Mouse (Mus musculus) spleen, adult 10 weeks (tissue): ENCODE results near the gene Olfr1280. TPM values are rescaled to one million over a fixed set of nuclear protein-coding genes. Genes with fewer than 3 reads are reported as not detected.

Experiments used
- polyA plus RNA-seq: library from polyadenylated mRNA; stranded (reverse); fragments of 350-450 nt; fragmentation: Illumina TruSeq; extraction: RNeasy Lipid Tissue Mini Kit (QIAGEN cat#74804); gene quantifications from one replicate; pipeline ENCODE4 v1.2.3, GENCODE M21; 2015; ENCODE audit warnings: low replicate concordance; ENCODE audit not compliant: insufficient read depth

Gene Olfr1280
- polyA plus RNA-seq: not detected

DNA sequence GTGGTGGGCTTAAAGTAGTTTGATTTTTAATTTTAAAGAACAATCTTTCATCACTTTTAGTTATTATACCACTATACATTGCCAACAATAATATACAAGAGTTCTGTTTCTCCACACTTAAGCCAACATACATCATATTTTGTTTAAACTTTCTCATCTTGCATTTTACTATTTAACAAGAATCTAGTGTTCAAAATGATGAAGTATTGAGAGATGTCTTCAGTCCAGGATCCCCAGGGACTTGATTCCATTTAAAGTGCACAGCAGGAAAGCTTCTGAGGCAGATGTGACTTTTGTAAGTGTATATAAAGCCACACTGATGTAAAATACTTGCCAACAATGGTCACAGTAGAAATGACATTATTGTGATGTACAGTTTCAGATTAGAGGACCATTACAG, at the start of gene Olfr1280:
Gene Olfr1280, plus strand, starts transcription at position 301 of the 400 bp plus-strand sequence.

GRCm38 (mm10) chr2:111274006-111274405, 39.8 kb upstream of the Olfr1280 start, which contains the start of gene Olfr1277:
Olfr1277 (minus strand) TSS chr2:111274106.

GRCm38 (mm10) chr2:111289836-111290235, 24.0 kb upstream of the Olfr1280 start, which contains the start of gene Olfr1278:
Olfr1278 (plus strand) TSS chr2:111290136.

GRCm38 (mm10) chr2:111300374-111300773, 13.4 kb upstream of the Olfr1280 start, which contains the start of gene Olfr1279:
Olfr1279 (plus strand) TSS chr2:111300635.

DNA sequence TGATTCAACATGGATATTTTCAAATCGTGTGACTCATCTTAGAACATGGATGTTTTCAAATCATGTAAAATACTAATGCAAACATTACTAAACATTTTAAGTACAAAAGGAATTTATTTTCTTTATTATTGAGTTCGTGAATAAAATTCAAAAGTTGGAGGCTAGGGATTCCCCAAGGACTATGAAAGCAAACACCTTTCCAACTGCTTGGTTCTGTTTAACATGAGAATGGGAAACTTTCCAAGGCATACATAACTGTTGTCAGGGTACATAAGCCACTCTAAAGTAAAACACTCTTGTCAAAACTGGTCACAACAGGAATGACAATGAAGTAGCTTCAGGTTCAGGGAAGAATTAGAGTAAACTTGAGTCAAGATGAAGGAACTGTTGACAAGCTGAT, 12.4 kb downstream of the Olfr1280 start, which contains the start of gene Olfr1281:
Gene Olfr1281, plus strand, starts transcription at position 301 of the 400 bp plus-strand sequence.

GRCm38 (mm10) chr2:111335976-111336375, 22.2 kb downstream of the Olfr1280 start, which contains the start of gene Olfr1282:
Olfr1282 (minus strand) TSS chr2:111336076.

DNA sequence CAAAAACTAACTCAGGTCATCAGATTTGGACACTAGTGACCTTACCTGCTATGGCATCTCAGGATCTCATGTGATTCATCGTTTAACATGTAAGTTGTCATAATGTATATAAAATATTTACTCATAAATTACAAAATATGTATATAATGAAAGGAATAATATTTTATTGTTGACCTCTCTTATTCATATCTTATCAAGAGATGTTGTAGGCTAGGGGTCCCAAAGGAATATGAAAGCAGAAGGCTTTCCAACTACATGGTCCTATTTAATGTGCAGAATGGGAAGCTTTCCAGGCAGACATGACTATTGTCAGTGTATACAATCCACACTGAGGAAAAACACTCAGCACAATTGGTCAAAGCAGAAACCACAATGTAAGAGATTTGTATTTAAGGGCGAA, 52.7 kb downstream of the Olfr1280 start, which contains the start of gene Olfr1283:
Gene Olfr1283, plus strand, starts transcription at position 301 of the 400 bp plus-strand sequence.

GRCm38 (mm10) chr2:111375222-111375621, 61.4 kb downstream of the Olfr1280 start, which contains the start of gene Olfr1284:
Olfr1284 (plus strand) TSS chr2:111375522.

Other genes with a start within 250 kb of the Olfr1280 start
- gene Gm13941, start 208.0 kb upstream of the Olfr1280 start, polyA plus RNA-seq: not detected
- gene Gm15130, start 161.1 kb upstream of the Olfr1280 start, polyA plus RNA-seq: not detected
- not detected for gene 4930430A15Rik, start 84.4 kb upstream of the Olfr1280 start, polyA plus RNA-seq
- not detected for gene Olfr1275, start 78.7 kb upstream of the Olfr1280 start, polyA plus RNA-seq
- gene Olfr1276, start 59.5 kb upstream of the Olfr1280 start, polyA plus RNA-seq: not detected
- not detected for gene Olfr1277, start 39.9 kb upstream of the Olfr1280 start, polyA plus RNA-seq
- not detected for gene Olfr1278, start 23.9 kb upstream of the Olfr1280 start, polyA plus RNA-seq
- not detected for gene Olfr1279, start 13.4 kb upstream of the Olfr1280 start, polyA plus RNA-seq
- not detected for gene Olfr1281, start 12.5 kb downstream of the Olfr1280 start, polyA plus RNA-seq
- gene Olfr1282, start 22.1 kb downstream of the Olfr1280 start, polyA plus RNA-seq: not detected
- gene Olfr1283, start 52.8 kb downstream of the Olfr1280 start, polyA plus RNA-seq: not detected
- gene Olfr1284, start 61.5 kb downstream of the Olfr1280 start, polyA plus RNA-seq: not detected
- not detected for gene Olfr1286, start 109.1 kb downstream of the Olfr1280 start, polyA plus RNA-seq
- not detected for gene Olfr1287, start 135.1 kb downstream of the Olfr1280 start, polyA plus RNA-seq
- gene Olfr1288, start 160.1 kb downstream of the Olfr1280 start, polyA plus RNA-seq: not detected
- not detected for gene Olfr1289, start 166.8 kb downstream of the Olfr1280 start, polyA plus RNA-seq
- gene Olfr1290, start 179.8 kb downstream of the Olfr1280 start, polyA plus RNA-seq: not detected
- not detected for gene Olfr1291-ps1, start 183.2 kb downstream of the Olfr1280 start, polyA plus RNA-seq
- gene Olfr1293-ps, start 211.2 kb downstream of the Olfr1280 start, polyA plus RNA-seq: not detected
- not detected for gene Olfr1294, start 226.3 kb downstream of the Olfr1280 start, polyA plus RNA-seq